Mouse (Mus musculus): ENCODE measurements around the gene Tcf15.

The Tcf15 gene

GRCm38 (mm10) chr2:152122896-152123295 is 20.5 kb upstream of the Tcf15 start:
- DNase-seq (ENCODE audit: low spot score) = no peak

GRCm38 (mm10) chr2:152128597-152128996 is 14.8 kb upstream of the Tcf15 start:
- DNase-seq (ENCODE audit: low spot score) = no peak

- DNase-seq (ENCODE audit: low spot score) = no peak
Observed at GRCm38 (mm10) chr2:152129778-152130177, 13.6 kb upstream of the Tcf15 start.

- no peak for DNase-seq (ENCODE audit: low spot score)
Observed at GRCm38 (mm10) chr2:152132016-152132415, 11.3 kb upstream of the Tcf15 start.

GRCm38 (mm10) chr2:152132691-152133090 is 10.7 kb upstream of the Tcf15 start:
- no peak for DNase-seq (ENCODE audit: low spot score)

GRCm38 (mm10) chr2:152139191-152139987 is 4.0 kb upstream of the Tcf15 start:
- DNase-seq (ENCODE audit: low spot score) = no peak

GRCm38 (mm10) chr2:152140941-152141340 is 2.4 kb upstream of the Tcf15 start:
- DNase-seq (ENCODE audit: low spot score) = no peak

- no peak for DNase-seq (ENCODE audit: low spot score)
Observed at GRCm38 (mm10) chr2:152141491-152141890, 1.9 kb upstream of the Tcf15 start.

GRCm38 (mm10) chr2:152142046-152142445 is 1.3 kb upstream of the Tcf15 start:
- DNase-seq (ENCODE audit: low spot score) = no peak

- no peak for DNase-seq (ENCODE audit: low spot score)
Observed at GRCm38 (mm10) chr2:152142571-152142970, 790 bp upstream of the Tcf15 start.

- DNase-seq (ENCODE audit: low spot score) = no peak
Observed at GRCm38 (mm10) chr2:152144158-152144450, 743 bp downstream of the Tcf15 start.

GRCm38 (mm10) chr2:152144501-152144900 is 1.1 kb downstream of the Tcf15 start:
- DNase-seq (ENCODE audit: low spot score) = no peak

- no peak for DNase-seq (ENCODE audit: low spot score)
Observed at GRCm38 (mm10) chr2:152145711-152146110, 2.4 kb downstream of the Tcf15 start.

GRCm38 (mm10) chr2:152147079-152147478 is 3.7 kb downstream of the Tcf15 start:
- no peak for DNase-seq (ENCODE audit: low spot score)

GRCm38 (mm10) chr2:152148675-152149074 is 5.3 kb downstream of the Tcf15 start:
- no peak for DNase-seq (ENCODE audit: low spot score)

- DNase-seq (ENCODE audit: low spot score) = no peak
Observed at GRCm38 (mm10) chr2:152149891-152150290, 6.5 kb downstream of the Tcf15 start.

- DNase-seq (ENCODE audit: low spot score) = no peak
Observed at GRCm38 (mm10) chr2:152150373-152150772, 7.0 kb downstream of the Tcf15 start.

- DNase-seq (ENCODE audit: low spot score) = no peak
Observed at GRCm38 (mm10) chr2:152153361-152153760, 10.0 kb downstream of the Tcf15 start.

- no peak for DNase-seq (ENCODE audit: low spot score)
Observed at GRCm38 (mm10) chr2:152155414-152156208, 12.2 kb downstream of the Tcf15 start.

- DNase-seq (ENCODE audit: low spot score) = no peak
Observed at GRCm38 (mm10) chr2:152156471-152156870, 13.1 kb downstream of the Tcf15 start.

GRCm38 (mm10) chr2:152159487-152159886 is 16.1 kb downstream of the Tcf15 start:
- DNase-seq (ENCODE audit: low spot score) = no peak

- DNase-seq (ENCODE audit: low spot score) = no peak
Observed at GRCm38 (mm10) chr2:152166257-152166656, 22.9 kb downstream of the Tcf15 start.

GRCm38 (mm10) chr2:152167851-152168290 is 24.5 kb downstream of the Tcf15 start:
- no peak for DNase-seq (ENCODE audit: low spot score)
